Mouse (Mus musculus) spleen, embryonic (tissue): ENCODE measurements around the gene Rfx4.

Experiments used
- CTCF ChIA-PET: fragments of 350-600 bp; sonication (Branson Sonifier 250); formaldehyde crosslinking; loops from one replicate; lab custom pipeline; 2022; lab: Charles Lee

The Rfx4 gene

DNA sequence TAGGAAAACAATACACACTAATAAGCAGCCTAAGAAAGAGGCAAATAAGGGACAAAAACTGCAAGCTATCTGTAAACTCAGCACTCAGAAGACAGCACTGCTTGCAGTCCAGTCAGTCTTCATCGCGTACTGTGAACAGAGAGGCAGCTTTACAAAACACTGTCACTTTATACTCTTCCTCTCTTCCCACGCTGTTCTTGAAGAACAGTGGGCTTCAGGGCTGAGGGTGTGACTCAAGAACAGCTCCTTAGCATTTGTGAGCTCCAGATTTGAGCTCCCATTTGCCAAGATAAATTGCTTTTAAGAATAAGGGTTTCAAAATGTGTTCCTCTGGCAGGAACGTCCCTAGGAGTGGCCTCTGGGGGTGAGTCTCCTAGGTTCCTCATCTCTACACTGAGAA is 194.5 kb downstream of the Rfx4 start:
- CTCF ChIA-PET: no interaction called here

GRCm38 (mm10) chr10:84954236-84954635 is 198.4 kb downstream of the Rfx4 start:
- CTCF ChIA-PET: no interaction called here
